Comparison of ENCODE assay signal across 8 mouse cellular contexts in genomic region chr10:83776272-83776878, GRCm38 (mm10). TPM values are rescaled to one million over a fixed set of nuclear protein-coding genes. Genes with fewer than 3 reads are reported as not detected.
DNase-seq lines count a peak whose midpoint lies in the region.

No protein-coding gene starts in this region.

- no peaks in the 10 kb centered on the region for H3K36me3 ChIP-seq in splenic B cell, adult 2 months (ENCODE audit: control insufficient read depth, insufficient read depth, low read length, poor library complexity, severe bottlenecking)

- intact Hi-C loops in heart, postnatal 25 days (cut with DNase I) = loop anchor here (5.0 kb wide), 2 partner anchors 54 to 159 kb away; partner anchors contain the start of gene 1500009L16Rik
- intact Hi-C loops in gastrocnemius, postnatal 36 days (cut with DNase I) = no loop called here

- H3K27me3 ChIP-seq in splenic B cell, adult 2 months (ENCODE audit: control insufficient read depth, insufficient read depth, low read length, poor library complexity, severe bottlenecking) = no peaks in the 10 kb centered on the region

- DNase-seq in heart, adult 8-10 months (ENCODE audit: low spot score) = peak; percentile 48
- DNase-seq in heart, postnatal 25 days (ENCODE audit: low spot score) = no peak
- DNase-seq in ZHBTc4 (ENCODE audit: low read depth, low spot score) = peak; percentile 78
- DNase-seq in cerebellum, postnatal 4 days (ENCODE audit: low spot score in 2 of 2) = peak; percentile 38 to 66
- DNase-seq in gastrocnemius, postnatal 36 days = peak; percentile 25 to 42
- DNase-seq in layer of hippocampus, adult 11-12 months (ENCODE audit: low spot score) = peak; percentile 73
- peak; percentile 85 for DNase-seq in lung, postnatal 10 days
- peak; percentile 46 for DNase-seq in splenic B cell, adult 2 months (ENCODE audit: low read depth, low spot score)

RNA-seq across cellular contexts. Expression of gene 1500009L16Rik, which starts 53.7 kb away (rescaled TPM):
- total RNA-seq in heart, adult 8-10 months (2022) = 1 to 10 TPM; 3.2 to 9.0 (median 5.4) TPM
- total RNA-seq in heart, postnatal 25 days (2021) = 1 to 10 TPM; 4.4 to 6.1 TPM
- total RNA-seq in gastrocnemius, postnatal 36 days (2021) = 1 to 10 TPM in 1 of 2 experiments, under 1 TPM in 1; 0.57 to 1.1 TPM
